Mouse (Mus musculus): Measurements from ENCODE around the gene Dnajc6.
A peak's percentile ranks its signal among the peaks of the same experiment; 100 is the strongest.

The Dnajc6 gene

DNA sequence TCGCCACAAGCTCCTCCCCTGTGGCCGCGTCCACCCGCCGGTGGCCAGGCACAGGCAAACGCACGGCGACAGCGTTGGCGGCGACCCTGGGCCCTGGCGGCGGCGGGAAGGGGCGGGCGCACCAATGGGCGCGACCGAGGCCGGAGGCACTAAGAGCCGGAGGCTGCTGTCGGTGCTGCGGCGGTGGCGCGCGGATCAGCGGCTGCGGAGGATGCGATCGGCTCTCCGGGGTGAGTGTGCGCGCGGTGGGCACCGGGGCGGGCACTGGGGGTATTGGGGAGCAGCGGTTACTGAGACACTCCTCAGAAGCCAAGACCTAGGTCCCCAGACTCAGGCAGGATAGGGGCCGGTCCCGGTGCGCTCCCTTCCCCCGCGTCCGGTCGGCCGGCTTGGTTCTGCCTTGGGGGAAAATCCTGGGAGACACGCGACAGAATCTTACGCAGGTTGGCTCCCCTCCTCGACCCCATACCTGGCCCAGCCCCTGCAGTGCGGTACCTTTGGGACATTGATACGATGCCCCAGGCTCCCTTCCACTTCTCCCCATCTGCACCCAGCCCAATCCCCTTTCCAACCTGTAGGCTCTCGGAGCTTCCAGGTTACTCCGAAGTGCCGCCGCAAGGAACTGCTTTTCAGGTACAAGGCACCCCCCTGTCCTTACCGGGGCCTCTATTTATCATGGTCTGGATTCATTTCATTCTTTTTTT lies at the start of gene Dnajc6:
Gene Dnajc6 (plus strand): TSS at position 115 of the 704 bp plus-strand sequence.
- DNase-seq (ENCODE audit: low spot score), result peak; percentile 54

- DNase-seq (ENCODE audit: low spot score), result no peak
Observed at GRCm38 (mm10) chr4:101448701-101449100, 47.7 kb upstream of the Dnajc6 start.

GRCm38 (mm10) chr4:101449344-101449743 lies 47.1 kb upstream of the Dnajc6 start:
- no peak for DNase-seq (ENCODE audit: low spot score)

- no peak for DNase-seq (ENCODE audit: low spot score)
Observed at GRCm38 (mm10) chr4:101450150-101450780, 46.2 kb upstream of the Dnajc6 start.

GRCm38 (mm10) chr4:101451089-101451488 lies 45.4 kb upstream of the Dnajc6 start:
- no peak for DNase-seq (ENCODE audit: low spot score)

DNA sequence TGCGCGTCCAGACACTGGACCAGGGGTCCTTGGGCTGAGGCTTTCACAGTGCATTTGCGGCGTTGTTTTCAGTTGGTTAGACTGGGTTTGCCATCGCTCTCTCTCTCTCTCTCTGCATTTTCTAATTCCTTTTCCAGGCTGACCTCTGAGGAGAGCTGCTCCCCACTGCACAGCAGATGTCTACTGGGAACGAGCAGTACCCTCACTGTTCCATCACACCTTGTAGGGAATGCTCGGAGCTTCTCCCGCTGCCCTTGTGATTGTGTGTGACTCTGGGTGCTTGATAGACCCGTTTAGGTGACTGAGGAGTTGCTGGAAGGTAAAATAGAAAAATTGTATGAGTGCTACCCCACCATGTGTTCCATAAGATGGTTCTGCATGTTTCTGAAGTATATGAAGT lies 43.6 kb upstream of the Dnajc6 start:
- DNase-seq (ENCODE audit: low spot score), result no peak

- no peak for DNase-seq (ENCODE audit: low spot score)
Observed at GRCm38 (mm10) chr4:101457176-101457575, 39.3 kb upstream of the Dnajc6 start.

- peak; percentile 74 for DNase-seq (ENCODE audit: low spot score)
Observed at GRCm38 (mm10) chr4:101458341-101458740, 38.1 kb upstream of the Dnajc6 start.

GRCm38 (mm10) chr4:101459358-101459757 lies 37.1 kb upstream of the Dnajc6 start:
- DNase-seq (ENCODE audit: low spot score), result no peak

DNA sequence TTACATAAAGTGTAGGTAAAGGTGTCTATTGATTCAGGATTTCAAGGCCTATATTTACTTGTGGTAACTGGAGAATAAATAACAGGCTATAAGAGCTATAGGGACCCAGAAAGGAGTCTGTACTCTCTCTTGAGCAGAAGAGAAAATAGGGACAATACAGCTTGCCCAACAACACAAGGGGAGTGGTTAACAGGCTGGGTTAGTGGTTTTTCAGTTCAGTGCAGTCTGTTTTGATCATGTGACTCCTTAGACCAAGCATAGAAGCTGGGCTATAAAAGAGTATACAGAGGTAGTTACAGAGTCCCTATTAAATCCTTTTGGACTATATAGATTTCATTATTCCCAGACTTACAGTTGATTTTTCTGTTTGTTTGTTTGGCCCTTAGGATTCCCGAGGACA lies 36.3 kb upstream of the Dnajc6 start:
- DNase-seq (ENCODE audit: low spot score), result no peak

DNA sequence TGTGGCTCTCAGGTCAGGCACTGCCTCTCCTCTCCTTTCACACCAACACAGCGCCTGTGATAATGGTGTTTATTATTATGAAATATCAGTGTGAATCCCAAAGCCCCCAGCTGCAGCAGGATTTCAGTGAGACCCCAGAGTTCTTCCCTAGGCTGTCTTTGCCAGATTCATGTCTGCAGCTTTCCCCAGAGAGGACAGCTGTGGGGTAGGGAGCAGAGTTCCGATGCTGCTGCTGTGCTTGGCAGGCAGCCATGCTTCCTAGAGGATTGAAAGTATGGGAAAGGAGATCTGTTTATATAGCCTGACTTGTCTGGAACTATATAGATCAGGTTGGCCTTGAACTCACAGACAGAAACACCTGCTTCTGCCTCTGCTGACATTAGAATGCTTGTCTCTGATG lies 34.4 kb upstream of the Dnajc6 start:
- no peak for DNase-seq (ENCODE audit: low spot score)

DNA sequence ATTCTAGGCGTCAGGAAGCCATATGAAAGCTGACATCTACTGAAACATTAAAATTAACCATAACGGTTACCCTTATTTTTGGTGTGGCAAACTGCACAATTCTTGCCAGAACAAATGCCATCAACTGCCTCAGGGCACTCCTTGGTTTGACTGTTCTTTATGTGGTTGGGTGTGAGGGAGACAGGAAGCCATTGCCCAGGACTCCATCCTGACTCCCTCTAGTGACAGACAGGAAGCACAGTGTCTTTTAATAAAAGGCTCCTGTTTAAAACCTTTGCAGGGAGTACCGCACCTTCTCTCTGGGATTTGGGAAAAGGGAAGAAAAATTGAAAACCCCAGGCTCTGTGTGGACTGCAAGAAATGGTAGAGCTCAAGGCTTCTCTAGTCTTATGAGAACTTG lies 30.2 kb upstream of the Dnajc6 start:
- DNase-seq (ENCODE audit: low spot score), result no peak

DNA sequence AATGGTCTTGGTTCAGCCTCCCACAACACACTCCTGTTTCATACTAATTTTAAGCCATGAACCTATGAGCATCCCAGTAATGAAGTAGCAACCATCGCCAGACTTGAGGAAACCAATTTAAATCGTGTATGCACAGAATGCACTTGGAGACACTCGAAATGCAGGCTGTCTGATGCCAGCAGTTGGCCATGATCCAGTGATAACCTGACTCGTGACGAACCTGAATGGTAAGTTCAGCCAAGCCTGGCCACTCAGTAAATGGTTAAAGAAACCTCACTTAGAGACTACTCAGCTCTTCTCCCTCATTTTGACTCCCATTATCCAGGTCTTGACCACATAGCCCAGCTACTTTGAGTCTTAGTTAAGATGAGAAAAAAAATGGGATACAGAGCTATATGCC lies 27.2 kb upstream of the Dnajc6 start:
- DNase-seq (ENCODE audit: low spot score), result no peak

- DNase-seq (ENCODE audit: low spot score), result no peak
Observed at GRCm38 (mm10) chr4:101470543-101470942, 25.9 kb upstream of the Dnajc6 start.

DNA sequence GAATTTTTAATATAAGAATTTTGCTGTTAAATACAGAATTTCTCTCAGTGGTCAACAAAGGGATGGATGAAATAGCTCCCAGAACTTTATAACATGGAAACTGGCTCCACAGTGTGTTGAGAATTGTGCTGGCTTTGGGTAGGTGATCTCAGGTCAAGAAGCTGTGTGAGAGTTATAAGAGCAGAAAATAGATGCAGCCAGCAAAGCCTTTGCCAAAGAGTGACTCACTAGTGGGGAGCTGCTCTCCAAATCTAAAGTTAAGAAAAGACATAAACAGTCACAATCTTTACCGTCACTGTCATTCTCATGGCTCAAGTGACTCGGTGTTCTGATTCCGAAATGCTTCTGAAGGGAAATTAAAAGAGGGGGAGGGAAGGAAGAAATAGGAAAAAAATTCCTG lies 23.7 kb upstream of the Dnajc6 start:
- DNase-seq (ENCODE audit: low spot score), result no peak

DNA sequence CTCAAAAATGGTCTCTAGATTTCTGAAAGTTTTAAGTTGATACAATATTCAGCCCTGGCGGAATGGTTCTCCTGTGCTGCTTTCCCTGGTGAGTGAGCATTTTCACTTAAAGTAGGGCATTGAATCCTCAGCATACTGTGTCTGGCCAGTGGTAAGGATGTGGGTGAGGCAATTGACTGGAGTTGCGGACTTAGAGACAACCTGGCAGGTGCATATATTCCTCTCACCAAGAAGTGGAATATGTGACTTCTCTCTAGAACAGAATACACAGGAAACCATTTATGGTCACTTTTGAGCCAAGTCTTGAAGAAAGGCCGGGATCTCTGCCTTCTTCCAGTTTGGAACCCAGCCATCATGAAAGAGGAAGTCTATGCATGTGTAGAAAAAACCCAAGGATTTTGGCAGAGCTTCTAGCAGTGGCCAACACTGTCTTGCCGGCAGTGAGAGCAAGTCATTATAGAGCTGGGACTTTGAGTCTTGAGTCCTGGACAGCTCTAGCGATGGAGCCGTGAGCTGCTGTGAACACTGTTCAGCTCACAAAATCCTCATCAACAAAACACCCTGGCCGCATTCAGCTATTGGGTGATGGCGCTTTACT lies 6.0 kb upstream of the Dnajc6 start:
- no peak for DNase-seq (ENCODE audit: low spot score)

- no peak for DNase-seq (ENCODE audit: low spot score)
Observed at GRCm38 (mm10) chr4:101491704-101492103, 4.7 kb upstream of the Dnajc6 start.

DNA sequence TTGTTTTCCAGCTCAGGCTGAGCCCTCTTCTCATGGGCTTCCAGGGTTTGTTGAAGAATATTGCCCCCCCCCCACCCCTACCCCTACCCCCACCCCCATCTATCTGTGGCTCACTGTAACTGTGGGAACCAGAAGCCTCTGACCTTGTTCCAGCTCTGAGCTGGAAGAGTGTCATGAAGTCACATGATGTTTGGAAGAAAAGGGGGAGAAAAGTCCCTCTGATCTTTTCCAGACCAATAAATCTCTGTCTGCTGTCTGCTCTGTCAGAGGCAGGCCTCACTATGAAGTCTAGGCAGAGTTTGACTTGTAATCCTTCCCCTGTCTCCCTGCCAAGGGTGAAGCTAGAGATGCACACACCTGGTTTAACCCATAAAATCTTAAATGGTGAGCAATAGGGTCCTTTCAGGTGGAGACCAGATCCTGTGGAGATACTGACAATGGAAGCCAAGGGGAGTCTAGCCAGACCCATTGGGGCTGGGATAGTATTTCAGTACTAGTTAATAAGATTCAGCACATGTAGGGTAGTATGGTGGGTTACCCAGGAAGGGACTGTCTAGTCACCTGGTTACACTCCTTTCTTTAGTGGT lies 2.7 kb upstream of the Dnajc6 start:
- DNase-seq (ENCODE audit: low spot score), result no peak

DNA sequence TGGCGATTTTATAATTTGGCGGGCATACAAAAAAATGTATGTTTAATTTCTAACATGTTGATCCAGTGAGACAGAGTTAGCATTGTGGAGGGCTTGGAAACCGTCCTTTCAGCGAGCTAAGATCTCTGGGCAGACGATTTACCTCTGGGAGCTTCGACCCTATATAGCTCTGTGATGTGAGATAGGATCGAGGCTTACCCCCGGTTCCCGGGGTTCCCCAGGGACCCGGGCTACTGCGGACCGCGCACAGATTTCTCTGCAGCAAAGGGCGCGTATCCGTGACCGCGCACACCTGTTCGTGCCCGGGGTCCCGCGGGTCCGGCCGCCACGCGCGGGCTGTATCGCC lies 287 bp upstream of the Dnajc6 start:
- DNase-seq (ENCODE audit: low spot score), result peak; percentile 40

GRCm38 (mm10) chr4:101497336-101497735 lies 888 bp downstream of the Dnajc6 start:
- peak; percentile 51 for DNase-seq (ENCODE audit: low spot score)

- DNase-seq (ENCODE audit: low spot score), result no peak
Observed at GRCm38 (mm10) chr4:101504470-101505007, 8.1 kb downstream of the Dnajc6 start.

DNA sequence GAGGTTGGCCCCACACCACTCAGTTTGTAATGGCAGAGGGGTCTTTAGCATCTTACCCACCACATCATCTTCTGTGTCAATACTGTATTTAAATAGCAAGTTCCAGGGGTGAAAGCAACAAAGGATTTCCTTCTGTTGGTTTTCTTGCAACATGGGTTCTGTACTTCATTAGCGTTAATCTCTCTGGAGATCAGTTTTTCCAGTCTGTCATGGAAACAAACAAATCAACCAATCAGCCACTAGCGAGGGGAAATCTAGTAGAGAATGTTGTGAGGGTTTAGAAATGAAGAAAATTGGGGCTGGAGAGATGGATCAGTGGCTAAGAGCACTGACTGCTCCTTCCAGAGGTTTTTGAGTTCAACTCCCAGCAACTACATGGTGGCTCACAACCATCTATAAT lies 9.5 kb downstream of the Dnajc6 start:
- no peak for DNase-seq (ENCODE audit: low spot score)

- no peak for DNase-seq (ENCODE audit: low spot score)
Observed at GRCm38 (mm10) chr4:101506372-101506771, 9.9 kb downstream of the Dnajc6 start.

All from testis, postnatal 10 days (tissue).